Mouse (Mus musculus) embryonic fibroblast, embryonic 13.5 days (primary cell): ENCODE measurements around the gene Prdx5.

ENCODE experiments used
- CTCF ChIP-seq: IDR thresholded peaks from 2 replicates; pipeline ENCODE4 v1.5.1; 2011; ENCODE audit warnings: mild to moderate bottlenecking, control low read depth, low read length, moderate library complexity, borderline replicate concordance; ENCODE audit not compliant: insufficient read depth
- POLR2A ChIP-seq: IDR thresholded peaks from 2 replicates; pipeline ENCODE4 v1.6.1; 2011; ENCODE audit warnings: low read depth, mild to moderate bottlenecking, control low read depth, low read length, moderate library complexity

GRCm38 (mm10) chr19:6877965-6878364 is 31.9 kb downstream of the Prdx5 start:
- TF ChIP-seq CTCF (no peak), POLR2A (no peak)
